Mouse (Mus musculus): ENCODE data around the gene Rbpms2. TPM values are rescaled to one million over a fixed set of nuclear protein-coding genes. Genes with fewer than 3 reads are reported as not detected.
"Not testable (repeated sequence)": the region's sequence is repeated elsewhere in the genome, so short reads cannot be mapped to it uniquely, and the experiment has no call there.

Rbpms2 gene
- polyA plus RNA-seq, 1 experiment from 2014 or later = 12.6 TPM

DNA sequence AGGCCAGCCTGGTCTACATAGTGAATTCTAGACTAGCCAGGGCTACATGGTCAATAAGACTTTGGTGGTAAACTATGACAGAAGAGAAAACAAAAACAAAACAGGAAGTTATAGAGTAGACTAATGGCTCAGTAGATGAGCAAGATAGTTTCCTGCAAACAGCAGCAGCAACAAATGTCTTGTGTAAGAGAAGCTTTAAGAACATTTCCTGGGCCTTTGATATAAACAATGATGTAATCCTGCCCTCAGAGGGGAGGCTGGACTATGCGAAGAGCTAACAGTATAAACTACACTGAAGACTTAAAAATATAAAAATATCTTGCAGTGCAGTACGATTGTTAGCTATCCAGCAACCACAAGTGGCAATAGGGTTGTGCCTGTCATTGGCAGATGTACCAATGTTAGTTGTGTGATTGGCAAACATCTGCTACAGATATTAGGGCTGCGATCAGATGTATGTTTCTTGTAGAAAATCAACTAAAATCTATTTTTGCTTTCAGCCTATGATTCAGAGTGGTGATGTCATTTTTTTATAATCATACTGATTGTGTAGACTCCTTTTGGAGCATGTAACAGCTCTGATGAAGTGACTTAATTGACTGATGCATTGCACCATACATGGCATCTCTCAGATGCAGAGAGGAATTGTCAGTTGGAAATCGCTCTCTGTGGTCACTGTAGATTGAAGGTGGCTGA is 51.6 kb downstream of the Rbpms2 start:
- 62% methylated on average over 4 of the region's 4 CpGs for WGBS (ENCODE audit: insufficient replicate concordance)
- peaks cover under 1% of the 10 kb centered on the region; the same call in 1 of the 2 replicates for H3K36me3 ChIP-seq
- DNase-seq (no peak), ATAC-seq (ENCODE audit: low read depth) (no peak)
- no peak overlapping the region for H3K27ac ChIP-seq
- H3K27me3 ChIP-seq = no peaks in the 10 kb centered on the region
- H3K4me1 ChIP-seq (replicated peaks) = peaks cover 67% of the 10 kb centered on the region
- H3K9me3 ChIP-seq (replicated peaks) = no peaks in the 10 kb centered on the region
- no peak overlapping the region for H3K4me3 ChIP-seq (replicated peaks)
- no peak overlapping the region for H3K4me2 ChIP-seq
- H3K9ac ChIP-seq = no peak overlapping the region

DNA sequence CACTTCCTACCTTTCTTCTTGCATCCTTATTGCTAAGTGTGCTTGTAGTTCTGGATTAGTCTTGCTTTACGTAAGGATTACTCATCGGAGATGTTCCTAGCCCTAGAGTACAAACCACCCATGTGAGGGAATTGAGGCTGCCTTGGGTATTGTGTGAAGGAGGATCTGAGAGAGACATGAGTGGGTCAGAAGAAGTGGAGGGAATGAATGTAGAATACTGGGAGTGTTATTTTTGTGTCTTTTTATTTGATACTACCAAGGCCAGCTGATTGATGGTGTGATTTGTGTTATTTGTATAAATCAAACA is 52.1 kb downstream of the Rbpms2 start:
- WGBS (ENCODE audit: insufficient replicate concordance) = 89% methylated on average over 2 of the region's 2 CpGs
- DNase-seq = no peak
- ATAC-seq (ENCODE audit: low read depth) = no peak
- Histone ChIP-seq H3K9me3 (replicated peaks) (no peaks in the 10 kb centered on the region), H3K27me3 (no peaks in the 10 kb centered on the region), H3K27ac (no peak overlapping the region), H3K4me1 (replicated peaks) (peaks cover 70% of the 10 kb centered on the region), H3K4me3 (replicated peaks) (no peak overlapping the region), H3K9ac (no peak overlapping the region), H3K36me3 (peaks cover 6% of the 10 kb centered on the region), H3K4me2 (no peak overlapping the region)

DNA sequence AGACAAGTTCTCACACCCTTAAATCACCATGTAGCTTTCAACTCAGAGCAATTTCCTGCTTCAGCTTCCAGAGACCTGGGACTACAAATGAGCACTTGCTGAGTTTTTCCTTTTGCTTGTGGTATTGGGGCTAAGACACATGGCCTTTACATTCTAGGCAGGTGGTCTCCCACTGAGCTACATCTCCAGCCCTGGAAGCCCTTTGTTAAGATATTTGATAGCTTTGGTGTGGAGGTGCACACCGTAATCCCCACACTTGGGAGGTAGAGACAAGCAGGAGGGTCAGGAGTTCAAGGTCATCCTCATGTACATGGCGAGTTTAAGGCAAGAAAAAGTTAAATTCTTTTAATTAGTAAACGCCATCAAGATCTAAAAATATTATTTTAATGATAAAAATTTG is 52.7 kb downstream of the Rbpms2 start:
- WGBS (ENCODE audit: insufficient replicate concordance) = 67% methylated on average over 3 of the region's 3 CpGs
- Histone ChIP-seq H3K27me3 (no peaks in the 10 kb centered on the region), H3K4me1 (replicated peaks) (peaks cover 66% of the 10 kb centered on the region), H3K4me3 (replicated peaks) (no peak overlapping the region), H3K27ac (no peak overlapping the region), H3K36me3 (peaks cover 10% of the 10 kb centered on the region), H3K9me3 (replicated peaks) (no peaks in the 10 kb centered on the region), H3K4me2 (no peak overlapping the region), H3K9ac (no peak overlapping the region)
- ATAC-seq (ENCODE audit: low read depth) (no peak), DNase-seq (no peak)

DNA sequence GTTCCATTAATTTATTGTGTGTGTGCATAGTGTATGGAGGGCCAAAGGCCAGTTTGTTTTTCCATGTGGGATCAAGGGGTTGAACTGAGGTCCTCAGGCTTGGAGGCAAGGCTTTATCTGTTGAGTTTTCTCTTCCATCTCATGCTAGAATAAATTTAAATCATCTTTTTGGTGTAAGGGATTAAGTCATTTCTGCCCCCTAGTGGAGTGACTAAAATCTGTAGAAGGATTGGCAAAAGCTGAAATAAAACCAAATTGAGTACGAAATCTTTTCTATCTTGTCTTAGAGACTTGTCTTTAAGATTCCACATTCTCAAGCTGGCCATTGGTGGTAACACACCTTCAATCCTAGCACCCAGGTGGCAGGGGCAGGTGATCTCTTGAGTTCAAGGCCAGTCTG is 53.5 kb downstream of the Rbpms2 start:
- Histone ChIP-seq H3K36me3 (peaks cover 17% of the 10 kb centered on the region), H3K4me3 (replicated peaks) (no peak overlapping the region), H3K9ac (no peak overlapping the region), H3K4me2 (no peak overlapping the region), H3K27me3 (no peaks in the 10 kb centered on the region), H3K9me3 (replicated peaks) (no peaks in the 10 kb centered on the region), H3K4me1 (replicated peaks) (peaks cover 58% of the 10 kb centered on the region), H3K27ac (no peak overlapping the region)
- ATAC-seq (ENCODE audit: low read depth) (no peak), DNase-seq (no peak)
- 73% methylated on average over 1 of the region's 1 CpGs for WGBS (ENCODE audit: insufficient replicate concordance)

DNA sequence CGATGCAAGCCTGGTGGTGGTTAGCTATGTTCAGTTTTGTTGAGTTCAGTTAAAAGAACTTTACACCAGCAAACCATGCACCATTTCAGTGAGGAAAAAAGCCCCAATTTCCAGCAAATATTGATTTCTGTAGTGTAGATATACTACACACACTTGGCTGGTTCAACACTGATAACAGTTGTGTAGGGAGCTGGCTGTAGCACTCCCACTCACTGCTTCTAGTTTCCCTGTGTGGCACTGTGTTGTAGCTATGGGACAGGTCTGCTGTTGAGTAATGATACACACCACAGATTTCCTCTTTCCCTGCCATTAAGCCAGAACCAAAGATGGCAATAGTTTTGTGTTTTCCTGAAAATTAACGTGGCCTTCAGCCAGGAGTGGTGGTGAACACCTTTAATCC is 55.3 kb downstream of the Rbpms2 start:
- 49% methylated on average over 2 of the region's 2 CpGs for WGBS (ENCODE audit: insufficient replicate concordance)
- ATAC-seq (ENCODE audit: low read depth) (peak; percentile 70; the same call in 1 of the 2 replicates), DNase-seq (no peak)

DNA sequence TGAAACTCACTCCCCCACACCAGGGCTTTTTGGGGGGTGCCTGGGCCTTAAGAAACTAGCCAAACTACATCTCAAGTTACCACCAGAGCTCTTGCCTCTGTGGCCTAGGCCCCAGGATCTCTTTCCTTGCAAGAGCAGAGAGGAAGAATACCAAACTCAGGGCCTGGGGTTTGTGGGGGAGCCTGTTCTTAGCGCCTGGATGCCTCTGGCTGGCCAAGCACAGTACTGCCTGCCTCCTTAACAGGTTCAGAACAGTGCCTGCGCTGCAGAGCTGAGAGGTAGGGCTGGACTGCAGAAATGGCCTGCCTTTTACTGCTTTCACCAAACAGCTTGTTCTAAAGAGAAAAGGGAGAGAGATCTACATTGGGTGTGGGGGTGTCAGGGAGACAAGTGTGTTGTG is 60.4 kb downstream of the Rbpms2 start:
- DNase-seq = not testable (repeated sequence)
- WGBS (ENCODE audit: insufficient replicate concordance) = 85% methylated on average over 2 of the region's 2 CpGs

More for the DNA sequence above, 55.3 kb downstream of the Rbpms2 start:
- Histone ChIP-seq H3K4me3 (replicated peaks) (no peak overlapping the region), H3K27me3 (no peaks in the 10 kb centered on the region), H3K9me3 (replicated peaks) (no peaks in the 10 kb centered on the region), H3K4me2 (no peak overlapping the region), H3K27ac (peak overlapping the region; percentile 29), H3K9ac (no peak overlapping the region; the same call in 1 of the 2 replicates), H3K4me1 (replicated peaks) (peaks cover 41% of the 10 kb centered on the region), H3K36me3 (peaks cover 25% of the 10 kb centered on the region)

DNA sequence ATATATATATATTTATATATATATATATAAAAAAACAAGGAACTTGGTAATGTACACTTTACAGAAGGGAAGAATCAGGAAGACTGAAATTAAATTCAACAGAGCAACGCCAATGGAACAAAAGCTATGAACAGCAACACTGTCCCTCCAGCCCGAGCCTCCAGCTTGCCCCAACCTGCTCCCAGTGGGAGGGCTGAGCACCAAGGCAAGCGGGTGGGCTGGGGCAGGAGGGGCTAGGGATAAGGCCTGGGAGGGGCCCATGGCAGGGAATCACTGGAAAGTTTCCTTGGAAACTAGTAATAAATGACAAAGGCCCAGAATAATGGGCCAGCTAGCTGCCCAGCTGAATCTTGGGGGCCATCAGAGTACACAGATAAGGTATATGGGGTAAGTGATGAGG is 63.0 kb downstream of the Rbpms2 start:
- no peak overlapping the region for H3K4me3 ChIP-seq (replicated peaks)
- H3K4me2 ChIP-seq = no peak overlapping the region
- H3K4me1 ChIP-seq (replicated peaks) = 0 out of 2 replicates have a peak, but pooled peaks cover 2% of the 10 kb centered on the region
- peaks cover 69% of the 10 kb centered on the region for H3K36me3 ChIP-seq
- no peaks in the 10 kb centered on the region for H3K27me3 ChIP-seq
- H3K27ac ChIP-seq = no peak overlapping the region
- no peak for ATAC-seq (ENCODE audit: low read depth)
- 62% methylated on average over 3 of the region's 3 CpGs for WGBS (ENCODE audit: insufficient replicate concordance)
- DNase-seq = no peak
- no peak overlapping the region for H3K9ac ChIP-seq
- no peaks in the 10 kb centered on the region for H3K9me3 ChIP-seq (replicated peaks)

More for the DNA sequence above, 60.4 kb downstream of the Rbpms2 start:
- H3K4me3 ChIP-seq (replicated peaks); ATAC-seq (ENCODE audit: low read depth); H3K4me2 ChIP-seq; H3K27ac ChIP-seq; H3K9me3 ChIP-seq (replicated peaks); H3K9ac ChIP-seq; H3K27me3 ChIP-seq: not testable (repeated sequence)
- peaks cover 10% of the 10 kb centered on the region for H3K4me1 ChIP-seq (replicated peaks)
- peaks cover 57% of the 10 kb centered on the region for H3K36me3 ChIP-seq

DNA sequence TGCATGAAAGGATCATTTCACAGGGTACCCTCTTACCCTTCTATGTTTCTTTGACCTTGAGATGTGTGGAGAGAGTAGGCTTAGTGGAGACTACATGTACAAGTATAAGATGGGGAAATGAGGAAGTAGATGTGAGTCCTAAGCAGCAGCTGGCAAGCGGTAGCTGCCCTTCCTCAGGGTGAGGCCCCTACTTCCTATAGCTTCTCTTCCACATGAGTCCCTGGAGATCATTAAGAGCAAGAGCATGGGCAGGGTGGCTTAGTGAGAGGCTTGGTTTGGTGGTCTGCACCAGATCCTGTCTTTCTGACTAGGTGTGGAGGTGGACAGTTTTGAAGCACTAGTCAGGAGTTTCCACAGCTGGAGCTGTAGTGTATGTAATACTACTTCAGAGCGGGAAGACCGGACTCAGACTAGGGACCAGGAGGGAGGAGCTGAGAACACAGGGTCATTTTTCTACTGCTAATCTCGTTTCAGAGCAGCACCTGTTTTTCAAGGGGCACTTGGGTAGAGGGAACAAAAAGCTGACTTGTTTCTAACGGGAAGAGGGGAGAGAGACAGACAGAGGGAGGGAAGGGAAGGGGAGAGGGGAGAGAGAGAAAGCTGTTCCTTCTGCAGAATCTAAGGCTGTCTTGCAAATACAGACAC is 63.6 kb downstream of the Rbpms2 start:
- no peaks in the 10 kb centered on the region for H3K9me3 ChIP-seq (replicated peaks)
- ATAC-seq (ENCODE audit: low read depth) = peak; percentile 23; the same call in 1 of the 2 replicates

DNA sequence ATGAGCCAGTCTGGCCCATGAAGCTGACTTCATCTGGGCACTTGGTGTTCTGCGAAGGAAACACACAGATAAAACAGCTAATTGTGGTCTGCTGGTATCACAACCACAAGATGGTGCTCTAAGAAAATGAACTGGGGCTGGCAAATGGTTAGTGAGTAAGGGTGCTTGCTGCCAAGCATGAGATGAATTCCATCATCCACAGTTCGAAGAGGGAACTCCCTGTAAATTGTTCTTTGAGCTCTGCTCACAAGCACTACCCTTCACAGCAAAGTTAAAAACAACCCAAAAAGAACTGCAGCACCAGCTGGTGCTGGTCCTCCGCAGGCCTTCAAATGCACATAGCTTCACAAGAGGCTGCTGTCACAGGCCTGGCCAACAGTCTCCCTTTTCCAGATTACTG is 66.2 kb downstream of the Rbpms2 start:
- Histone ChIP-seq H3K4me1 (replicated peaks) (0 out of 2 replicates have a peak, but pooled peaks cover 2% of the 10 kb centered on the region), H3K4me3 (replicated peaks) (no peak overlapping the region), H3K4me2 (no peak overlapping the region), H3K27me3 (no peaks in the 10 kb centered on the region), H3K27ac (no peak overlapping the region), H3K36me3 (peaks cover 66% of the 10 kb centered on the region), H3K9me3 (replicated peaks) (no peaks in the 10 kb centered on the region), H3K9ac (no peak overlapping the region)
- 74% methylated on average over 3 of the region's 3 CpGs for WGBS (ENCODE audit: insufficient replicate concordance)
- DNase-seq = no peak
- ATAC-seq (ENCODE audit: low read depth) = no peak

More for the DNA sequence above, 63.6 kb downstream of the Rbpms2 start:
- H3K4me3 ChIP-seq (replicated peaks) = no peak overlapping the region
- H3K4me1 ChIP-seq (replicated peaks) = 0 out of 2 replicates have a peak, but pooled peaks cover 2% of the 10 kb centered on the region
- no peak overlapping the region for H3K4me2 ChIP-seq
- no peak for DNase-seq
- H3K36me3 ChIP-seq = peaks cover 70% of the 10 kb centered on the region
- WGBS (ENCODE audit: insufficient replicate concordance) = 37% methylated on average over 5 of the region's 5 CpGs
- no peak overlapping the region for H3K27ac ChIP-seq
- no peak overlapping the region for H3K9ac ChIP-seq
- H3K27me3 ChIP-seq = no peaks in the 10 kb centered on the region

DNA sequence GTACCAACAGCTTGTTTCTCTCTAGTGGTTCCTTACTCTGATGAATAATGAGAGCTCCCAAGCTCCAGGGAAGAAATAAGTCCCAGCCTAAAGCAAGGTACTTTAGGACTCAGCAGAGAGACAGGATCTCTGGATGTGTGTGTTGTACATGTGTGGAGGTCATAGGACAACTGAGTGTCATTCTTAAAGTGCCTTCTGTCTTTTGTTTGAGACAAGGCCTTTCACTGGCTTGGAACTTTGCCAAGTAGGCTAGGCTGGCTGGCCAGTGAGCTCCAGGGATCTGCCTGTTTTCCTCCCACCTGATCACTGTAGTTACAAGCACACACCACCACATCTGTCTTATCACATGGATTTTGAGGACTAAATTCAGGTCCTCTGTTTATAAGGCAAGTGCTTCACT is 66.9 kb downstream of the Rbpms2 start:
- no peak overlapping the region for H3K9ac ChIP-seq
- no peak overlapping the region for H3K4me3 ChIP-seq (replicated peaks)
- no peaks in the 10 kb centered on the region for H3K27me3 ChIP-seq
- H3K4me1 ChIP-seq (replicated peaks) = 0 out of 2 replicates have a peak, but pooled peaks cover 2% of the 10 kb centered on the region
- no peak overlapping the region for H3K27ac ChIP-seq
- ATAC-seq (ENCODE audit: low read depth) (no peak), DNase-seq (no peak)
- peaks cover 70% of the 10 kb centered on the region for H3K36me3 ChIP-seq
- no peaks in the 10 kb centered on the region for H3K9me3 ChIP-seq (replicated peaks)
- no peak overlapping the region for H3K4me2 ChIP-seq

DNA sequence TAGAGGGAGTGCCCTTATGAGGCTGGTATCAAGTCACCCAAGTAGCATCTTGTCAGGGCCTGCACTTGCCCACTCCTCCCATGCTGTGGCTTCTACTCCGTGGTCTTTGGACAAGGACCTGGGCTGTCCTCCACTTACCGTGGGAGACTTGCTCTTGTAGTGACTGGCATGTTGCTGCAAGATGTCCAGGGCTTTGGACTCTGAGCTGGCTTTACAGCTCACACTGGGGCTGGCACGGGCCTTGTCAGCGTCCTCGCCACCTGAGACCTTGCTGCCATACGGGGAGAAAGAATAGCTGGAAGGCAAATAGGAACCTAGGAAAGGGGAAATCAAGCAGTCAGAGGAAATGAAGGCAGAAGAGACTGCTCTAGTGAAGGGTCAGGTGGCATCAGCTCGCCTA is 67.9 kb downstream of the Rbpms2 start:
- Histone ChIP-seq H3K4me1 (replicated peaks) (0 out of 2 replicates have a peak, but pooled peaks cover 2% of the 10 kb centered on the region), H3K4me3 (replicated peaks) (no peak overlapping the region), H3K27me3 (no peaks in the 10 kb centered on the region), H3K27ac (no peak overlapping the region), H3K9ac (no peak overlapping the region), H3K36me3 (peaks cover 72% of the 10 kb centered on the region), H3K4me2 (no peak overlapping the region), H3K9me3 (replicated peaks) (no peaks in the 10 kb centered on the region)
- 71% methylated on average over 7 of the region's 7 CpGs for whole genome bisulfite sequencing (ENCODE audit: insufficient replicate concordance)
- no peak for ATAC-seq (ENCODE audit: low read depth)
- no peak for DNase-seq

DNA sequence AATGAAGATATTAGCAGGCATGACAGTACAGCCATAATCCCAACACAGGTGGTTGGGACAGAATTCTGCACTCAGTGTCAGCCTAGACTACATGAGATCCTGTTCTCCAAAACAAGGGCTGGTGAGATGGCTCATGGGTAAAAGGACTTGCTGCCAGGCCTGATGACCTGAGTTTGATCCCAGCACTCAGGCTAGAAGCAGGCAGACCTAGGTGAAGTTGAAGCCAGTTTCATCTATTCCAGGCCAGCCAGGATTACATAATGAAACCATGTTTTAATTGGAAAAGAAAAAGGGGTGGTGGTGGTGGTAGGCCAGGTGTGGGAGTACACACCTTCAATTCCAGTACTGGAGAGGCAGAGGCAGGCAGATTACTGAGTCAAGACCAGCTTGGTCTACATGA is 68.5 kb downstream of the Rbpms2 start:
- Histone ChIP-seq H3K4me3 (replicated peaks) (no peak overlapping the region), H3K27ac (no peak overlapping the region), H3K27me3 (no peaks in the 10 kb centered on the region), H3K4me2 (no peak overlapping the region), H3K9me3 (replicated peaks) (no peaks in the 10 kb centered on the region), H3K9ac (no peak overlapping the region), H3K4me1 (replicated peaks) (no peaks in the 10 kb centered on the region), H3K36me3 (peaks cover 73% of the 10 kb centered on the region)
- ATAC-seq (ENCODE audit: low read depth) (no peak), DNase-seq (no peak)
